Mouse (Mus musculus) cerebral cortex, adult 2 months (tissue): ENCODE data around the gene Eif3k.

ENCODE experiments used
- WGBS: fragments of 180-500 bp; shearing (Covaris S2); methylation state at CpG from one replicate; pipeline ENCODE4 v1.1.7; 2018; 5-methylcytosine and 5-hydroxymethylcytosine counted together

Gene Eif3k

GRCm38 (mm10) chr7:28939418-28940183 lies 42.1 kb downstream of the Eif3k start:
- 49% methylated on average over 7 of the region's 7 CpGs for WGBS

GRCm38 (mm10) chr7:28938654-28939053 lies 43.0 kb downstream of the Eif3k start:
- WGBS: 32% methylated on average over 4 of the region's 4 CpGs

- WGBS: 59% methylated on average over 4 of the region's 4 CpGs
These were observed 44.9 kb downstream of the Eif3k start for GRCm38 (mm10) chr7:28936787-28937186.

DNA sequence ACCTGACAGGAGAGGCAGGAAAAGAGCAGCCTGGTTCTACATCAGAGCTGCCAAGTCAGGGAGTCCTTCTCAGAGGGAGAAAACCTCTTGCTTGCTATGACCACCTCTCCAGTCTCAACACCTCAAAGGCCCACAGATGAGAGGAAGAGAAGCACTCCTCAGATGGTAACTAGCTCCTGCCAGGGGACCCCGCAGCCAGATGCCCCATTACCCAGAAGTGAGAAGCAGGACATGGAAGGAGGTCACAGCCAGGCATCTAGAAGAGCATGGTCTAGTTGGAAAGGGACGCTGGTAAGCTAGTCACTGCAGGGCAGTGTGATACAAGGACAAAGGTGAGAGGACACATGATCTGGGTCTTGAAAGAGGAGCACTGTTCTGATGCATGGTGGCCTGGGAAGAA lies 47.8 kb downstream of the Eif3k start:
- 90% methylated on average over 2 of the region's 2 CpGs for WGBS

- WGBS: 62% methylated on average over 6 of the region's 6 CpGs
These were observed 49.1 kb downstream of the Eif3k start for GRCm38 (mm10) chr7:28932421-28933041.

GRCm38 (mm10) chr7:28931695-28932039 lies 50.0 kb downstream of the Eif3k start:
- WGBS: 85% methylated on average over 4 of the region's 4 CpGs

DNA sequence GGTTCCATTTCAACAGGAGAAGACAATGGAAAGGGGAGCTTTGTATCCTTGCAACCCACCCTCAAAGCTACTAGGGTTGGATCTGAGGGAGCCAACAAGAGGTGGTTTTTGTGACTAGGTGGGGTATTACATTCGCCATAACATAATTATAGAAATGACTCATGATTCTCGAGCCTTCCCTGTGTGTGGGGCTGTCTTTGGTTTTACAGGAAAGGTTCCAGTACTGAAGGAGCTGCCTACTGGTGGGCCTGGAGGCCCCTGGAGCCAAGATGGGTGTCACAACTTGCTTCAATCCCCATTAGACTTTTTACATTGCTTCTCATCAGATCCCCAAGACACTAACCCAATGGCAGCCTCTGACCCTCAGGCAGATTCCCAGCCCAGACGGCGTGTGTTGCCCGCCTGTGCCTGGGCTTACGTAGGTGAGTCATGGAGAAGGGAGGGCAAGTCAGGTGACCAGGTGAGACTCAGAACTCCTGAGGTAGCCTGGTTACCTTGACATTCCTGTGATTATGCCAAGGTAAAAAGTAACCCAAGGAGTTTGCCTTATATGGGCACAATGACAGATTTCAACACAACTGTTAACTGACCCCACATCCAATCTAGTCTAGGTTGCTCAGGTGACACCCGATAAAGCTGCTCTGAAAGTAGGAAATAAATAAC lies 50.5 kb downstream of the Eif3k start:
- 68% methylated on average over 7 of the region's 7 CpGs for WGBS

- 33% methylated on average over 5 of the region's 5 CpGs for WGBS
These were observed 51.2 kb downstream of the Eif3k start for GRCm38 (mm10) chr7:28930320-28931031.

GRCm38 (mm10) chr7:28929381-28929780 lies 52.3 kb downstream of the Eif3k start:
- WGBS: 43% methylated on average over 3 of the region's 3 CpGs

DNA sequence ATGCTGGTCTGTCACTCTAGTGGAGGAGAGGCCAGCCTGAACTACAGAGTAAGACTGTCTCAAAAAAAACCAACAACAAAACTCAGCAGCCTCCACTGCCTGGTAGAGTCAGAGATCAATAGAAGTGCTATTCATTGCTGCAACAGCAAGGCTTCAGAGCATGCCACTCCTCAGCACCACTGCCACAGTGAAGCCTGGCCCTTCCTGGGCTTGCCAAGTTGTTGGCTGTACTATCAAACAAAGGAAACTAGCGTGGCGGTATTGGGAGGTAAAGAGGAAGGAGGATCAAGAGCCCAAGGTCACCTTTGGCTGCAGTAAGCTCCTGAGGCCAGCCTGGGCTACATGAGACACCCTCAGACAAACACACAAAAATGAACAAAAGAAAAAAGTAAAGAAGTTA lies 55.5 kb downstream of the Eif3k start:
- WGBS: 50% methylated on average over 2 of the region's 2 CpGs

DNA sequence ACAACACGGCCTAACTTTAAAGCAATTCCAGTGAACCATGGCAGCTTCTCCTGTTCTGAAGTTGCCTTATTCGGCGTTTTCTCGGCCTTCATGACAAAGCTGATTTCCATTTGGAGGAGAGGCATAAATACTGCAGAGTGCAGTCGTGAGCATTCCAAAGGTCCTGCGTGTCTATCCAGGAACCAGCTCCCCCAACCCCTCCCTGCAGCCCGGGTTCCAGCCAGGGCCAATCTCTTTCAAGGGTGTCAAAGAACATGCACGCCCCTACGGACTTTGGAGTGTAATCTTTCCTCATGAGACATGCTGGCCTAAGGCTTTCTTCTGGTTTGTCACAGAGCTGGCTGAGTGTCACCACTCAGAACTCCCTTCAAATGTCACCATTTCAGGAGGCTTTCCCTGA lies 56.3 kb downstream of the Eif3k start:
- WGBS: 37% methylated on average over 9 of the region's 9 CpGs

DNA sequence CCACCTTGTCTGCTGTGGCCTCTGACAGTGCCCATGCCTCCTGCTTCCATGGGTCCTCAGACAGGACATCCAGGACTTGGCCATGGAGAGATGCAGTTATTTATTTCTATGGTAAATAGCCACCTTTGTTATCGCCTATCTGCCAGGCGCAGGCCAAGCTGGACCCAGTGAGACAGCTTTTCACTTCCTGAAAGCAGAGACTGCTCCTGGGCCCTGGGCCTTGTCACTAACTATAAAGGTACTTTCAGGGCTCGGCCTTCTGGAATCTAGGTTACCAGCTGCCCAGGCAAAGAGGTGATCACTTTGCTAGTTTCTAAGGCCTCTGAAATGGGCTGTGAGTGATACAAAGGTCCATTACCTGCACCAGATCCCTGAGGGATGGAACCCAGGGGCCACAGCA lies 56.9 kb downstream of the Eif3k start:
- WGBS: 69% methylated on average over 3 of the region's 3 CpGs

GRCm38 (mm10) chr7:28923865-28924291 lies 57.8 kb downstream of the Eif3k start:
- WGBS: 38% methylated on average over 4 of the region's 4 CpGs

- WGBS: 37% methylated on average over 4 of the region's 4 CpGs
These were observed 59.1 kb downstream of the Eif3k start for GRCm38 (mm10) chr7:28922606-28923005.

DNA sequence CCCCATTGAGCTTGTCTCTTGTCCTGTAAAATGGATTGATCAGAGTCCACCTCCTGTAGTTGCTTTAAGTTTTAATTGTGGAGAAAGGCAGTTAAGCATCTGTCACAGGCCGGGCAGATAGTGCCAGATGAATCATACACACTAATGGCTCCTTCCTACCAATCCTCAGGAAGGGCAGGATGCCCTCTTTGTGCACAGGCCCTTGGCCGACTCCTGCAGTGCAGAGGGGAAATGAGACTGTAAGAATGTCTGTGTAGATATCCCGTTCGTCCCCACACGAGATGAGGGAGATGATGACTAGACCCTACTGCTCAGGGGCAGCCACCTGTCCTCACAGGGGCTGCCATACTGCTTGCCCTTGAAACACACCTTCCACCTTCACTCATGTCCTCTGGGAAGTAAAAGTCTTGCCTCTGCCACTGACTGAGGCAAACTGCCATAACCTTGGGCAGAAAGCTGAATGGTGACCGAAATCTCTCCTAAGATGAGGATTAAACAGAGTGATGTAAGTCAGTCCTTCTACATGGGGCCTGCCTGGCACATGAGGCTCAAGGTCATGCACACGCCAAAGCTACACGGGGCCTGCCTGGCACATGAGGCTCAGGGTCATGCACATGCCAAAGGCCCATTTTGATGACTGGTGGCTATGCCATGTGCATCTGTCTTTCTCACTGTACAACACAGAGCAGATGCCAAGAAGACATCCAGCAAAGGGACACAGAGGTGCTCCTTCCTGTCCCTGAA lies 59.8 kb downstream of the Eif3k start:
- 61% methylated on average over 8 of the region's 8 CpGs for WGBS
